Mouse (Mus musculus) ES-Bruce4 (cell line): Measurements from ENCODE around the gene Daam1. TPM values are rescaled to one million over a fixed set of nuclear protein-coding genes. Genes with fewer than 3 reads are reported as not detected.

ENCODE experiments used
- H3K27ac ChIP-seq: 2 replicates; pipeline ENCODE4 v1.5.1; 2012; ENCODE audit warnings: low read length, inconsistent platforms; ENCODE audit not compliant: insufficient read depth
- H3K27me3 ChIP-seq: 2 replicates; pipeline ENCODE4 v1.6.1; 2012; ENCODE audit warnings: mild to moderate bottlenecking, low read length, inconsistent platforms; ENCODE audit not compliant: control insufficient read depth, poor library complexity, insufficient read depth, severe bottlenecking
- H3K36me3 ChIP-seq: 2 replicates; pipeline ENCODE4 v1.6.1; 2012; ENCODE audit warnings: inconsistent platforms, mild to moderate bottlenecking, low read length, moderate library complexity; ENCODE audit not compliant: control insufficient read depth, poor library complexity, insufficient read depth, severe bottlenecking
- H3K4me1 ChIP-seq: one replicate; pipeline ENCODE4 v1.8.1; 2011; ENCODE audit warnings: low read length; ENCODE audit not compliant: control insufficient read depth, insufficient read depth
- H3K4me3 ChIP-seq: 2 replicates; pipeline ENCODE4 v1.5.1; 2011; ENCODE audit warnings: low read depth, mild to moderate bottlenecking, low read length
- H3K9ac ChIP-seq: 2 replicates; pipeline ENCODE4 v1.6.1; 2012; ENCODE audit warnings: low read depth, mild to moderate bottlenecking, inconsistent platforms; ENCODE audit not compliant: poor library complexity, severe bottlenecking
- H3K9me3 ChIP-seq: replicated peaks from 2 replicates; pipeline ENCODE4 v1.6.1; 2012; ENCODE audit warnings: mild to moderate bottlenecking, low read length, inconsistent platforms; ENCODE audit not compliant: control insufficient read depth, poor library complexity, insufficient read depth, severe bottlenecking
- CTCF ChIP-seq: IDR thresholded peaks from one replicate; pipeline ENCODE4 v1.8.1; 2011; ENCODE audit warnings: low read depth, low read length
- EP300 ChIP-seq: IDR thresholded peaks from 2 replicates; pipeline ENCODE4 v1.6.1; 2011; ENCODE audit warnings: low read depth, low read length; ENCODE audit not compliant: insufficient read depth
- POLR2A ChIP-seq: IDR thresholded peaks from one replicate; pipeline ENCODE4 v1.8.1; 2011; ENCODE audit warnings: low read length; ENCODE audit not compliant: insufficient read depth
- polyA plus RNA-seq: library from polyadenylated mRNA; stranded (reverse); fragments of >200 nt; gene quantifications from 2 replicates; pipeline ENCODE4 v1.2.4, GENCODE M21; 2011; ENCODE audit warnings: low read depth; ENCODE audit not compliant: missing spikeins, insufficient read depth, insufficient read length

Daam1 gene
- polyA plus RNA-seq, 1 experiment = 33.0 TPM

- Histone ChIP-seq H3K9me3 (no peaks in the 10 kb centered on the region), H3K4me1 (no peaks in the 10 kb centered on the region), H3K36me3 (0 out of 2 replicates have a peak, but pooled peaks cover 3% of the 10 kb centered on the region), H3K27me3 (no peaks in the 10 kb centered on the region), H3K4me3 (no peak overlapping the region), H3K27ac (no peak overlapping the region), H3K9ac (no peak overlapping the region)
- no peak for TF ChIP-seq CTCF
- TF ChIP-seq EP300 = no peak
- TF ChIP-seq POLR2A = no peak
Observed at GRCm38 (mm10) chr12:71968592-71968991, 137.7 kb downstream of the Daam1 start.

DNA sequence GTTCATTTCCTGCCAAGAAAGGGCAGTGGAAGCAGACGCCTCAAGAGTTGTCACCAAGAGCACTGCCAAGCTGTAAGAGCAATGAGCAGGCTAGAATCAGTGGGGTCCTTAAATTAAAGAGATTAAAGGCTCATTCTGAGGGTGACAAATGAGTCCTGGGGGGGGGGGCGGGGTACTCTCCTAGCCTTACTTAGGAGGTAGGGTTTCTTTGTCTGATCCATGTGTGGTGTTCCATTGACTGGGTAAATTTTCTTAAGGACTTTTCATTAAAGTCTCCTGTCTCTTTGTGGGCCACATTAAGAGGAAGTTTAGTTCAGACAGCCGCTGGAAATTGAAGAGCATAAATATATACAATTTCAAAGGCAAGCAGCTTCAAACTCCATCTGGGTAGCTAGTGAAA lies 138.1 kb downstream of the Daam1 start:
- Histone ChIP-seq H3K9me3 (no peaks in the 10 kb centered on the region), H3K4me3 (no peak overlapping the region), H3K27ac (no peak overlapping the region), H3K4me1 (no peaks in the 10 kb centered on the region), H3K9ac (no peak overlapping the region), H3K27me3 (no peaks in the 10 kb centered on the region), H3K36me3 (0 out of 2 replicates have a peak, but pooled peaks cover 3% of the 10 kb centered on the region)
- TF ChIP-seq EP300 (no peak), CTCF (no peak), POLR2A (no peak)

DNA sequence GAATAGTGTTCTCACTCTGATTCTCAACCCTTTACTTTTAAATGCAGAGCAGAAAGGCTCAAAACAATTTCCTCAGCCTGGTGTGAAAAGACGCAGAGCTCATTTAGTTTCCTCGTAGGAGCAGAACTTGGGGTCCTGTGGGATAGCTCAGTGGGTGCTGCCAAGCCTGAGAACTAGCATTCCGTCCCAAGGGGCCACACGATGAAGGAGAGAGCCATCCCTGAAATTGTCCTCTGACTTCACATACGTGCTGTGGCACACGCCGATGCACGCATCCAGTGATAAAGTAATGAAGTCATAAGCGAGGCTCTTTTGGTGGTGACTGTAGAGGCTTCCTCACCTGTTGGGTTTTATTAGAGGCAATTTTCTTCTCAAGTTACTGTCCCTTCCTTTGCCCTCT lies 138.6 kb downstream of the Daam1 start:
- Histone ChIP-seq H3K4me3 (no peak overlapping the region), H3K9ac (no peak overlapping the region), H3K9me3 (no peaks in the 10 kb centered on the region), H3K27ac (no peak overlapping the region), H3K36me3 (0 out of 2 replicates have a peak, but pooled peaks cover 3% of the 10 kb centered on the region), H3K4me1 (no peaks in the 10 kb centered on the region), H3K27me3 (no peaks in the 10 kb centered on the region)
- TF ChIP-seq POLR2A (no peak), CTCF (no peak), EP300 (no peak)

DNA sequence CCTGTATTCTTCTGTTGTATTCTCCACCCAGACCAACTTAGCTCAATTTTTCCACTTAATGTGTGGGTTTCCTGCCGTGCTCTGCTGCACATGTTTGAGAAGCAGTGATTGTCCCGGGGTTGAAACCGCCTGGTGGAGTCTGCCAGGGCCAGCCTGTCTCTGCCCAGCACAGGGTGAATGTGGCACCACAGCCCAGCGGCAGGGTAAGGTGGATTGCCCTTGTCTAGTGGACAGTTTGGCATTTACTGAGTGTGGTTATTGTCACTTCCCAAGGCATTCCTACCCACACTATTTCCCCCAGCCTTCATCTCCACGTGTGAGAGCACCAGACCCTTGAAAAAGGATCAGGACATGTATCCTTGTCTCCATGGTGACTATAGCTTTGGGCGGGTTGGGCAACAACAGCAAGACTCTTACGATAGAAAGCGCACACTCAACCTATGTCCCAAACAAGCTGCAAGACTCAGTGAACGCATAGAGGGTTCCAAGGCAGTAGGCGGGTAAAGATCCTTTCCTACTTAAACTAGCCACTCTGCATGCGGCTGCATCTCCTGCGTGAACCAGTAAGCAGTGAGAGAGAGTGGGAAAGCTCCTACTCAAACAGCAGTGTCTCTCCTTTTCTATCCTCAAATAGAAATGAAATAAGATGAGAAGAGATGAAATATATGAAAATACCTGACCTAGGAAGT lies 139.2 kb downstream of the Daam1 start:
- H3K9me3 ChIP-seq = no peaks in the 10 kb centered on the region
- no peaks in the 10 kb centered on the region for H3K27me3 ChIP-seq
- no peak for TF ChIP-seq POLR2A
- no peak overlapping the region for H3K9ac ChIP-seq
- no peak overlapping the region for H3K4me3 ChIP-seq
- no peak overlapping the region for H3K27ac ChIP-seq
- H3K36me3 ChIP-seq = 0 out of 2 replicates have a peak, but pooled peaks cover 3% of the 10 kb centered on the region
- H3K4me1 ChIP-seq = no peaks in the 10 kb centered on the region

GRCm38 (mm10) chr12:71970791-71971654 lies 140.1 kb downstream of the Daam1 start:
- 0 out of 2 replicates have a peak, but pooled peaks cover 3% of the 10 kb centered on the region for H3K36me3 ChIP-seq
- no peaks in the 10 kb centered on the region for H3K9me3 ChIP-seq
- no peak for TF ChIP-seq POLR2A
- TF ChIP-seq CTCF = no peak
- no peak for TF ChIP-seq EP300
- no peaks in the 10 kb centered on the region for H3K27me3 ChIP-seq
- H3K9ac ChIP-seq = no peak overlapping the region
- no peak overlapping the region for H3K27ac ChIP-seq
- H3K4me3 ChIP-seq = no peak overlapping the region
- H3K4me1 ChIP-seq = no peaks in the 10 kb centered on the region

DNA sequence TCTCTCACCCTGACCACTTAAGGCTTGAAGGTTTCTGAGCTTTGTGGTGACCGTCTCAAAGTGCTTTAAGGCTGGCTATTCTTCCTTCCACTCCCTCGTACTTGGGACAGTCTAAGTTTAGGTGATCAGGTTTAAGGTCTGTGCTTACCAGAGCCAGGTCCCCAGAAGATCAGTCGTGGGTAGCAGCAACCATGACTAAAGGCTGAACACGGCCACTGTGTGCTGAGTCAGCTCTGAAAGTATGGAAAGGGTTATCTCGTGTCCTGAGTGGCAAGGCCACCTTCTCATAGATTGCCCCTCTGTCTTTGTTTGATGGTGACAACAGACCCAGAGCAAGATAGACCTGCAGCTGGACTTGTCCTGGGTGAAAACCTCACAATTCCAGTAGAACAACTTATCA lies 141.2 kb downstream of the Daam1 start:
- no peaks in the 10 kb centered on the region for H3K27me3 ChIP-seq
- no peak overlapping the region for H3K9ac ChIP-seq
- 0 out of 2 replicates have a peak, but pooled peaks cover 3% of the 10 kb centered on the region for H3K36me3 ChIP-seq
- TF ChIP-seq EP300 = no peak
- TF ChIP-seq POLR2A = no peak
- no peak for TF ChIP-seq CTCF
- no peak overlapping the region for H3K27ac ChIP-seq
- H3K9me3 ChIP-seq = no peaks in the 10 kb centered on the region
- H3K4me3 ChIP-seq = no peak overlapping the region
- H3K4me1 ChIP-seq = no peaks in the 10 kb centered on the region
